Comparison of ENCODE assay signal across 28 mouse cellular contexts in the genomic region with DNA sequence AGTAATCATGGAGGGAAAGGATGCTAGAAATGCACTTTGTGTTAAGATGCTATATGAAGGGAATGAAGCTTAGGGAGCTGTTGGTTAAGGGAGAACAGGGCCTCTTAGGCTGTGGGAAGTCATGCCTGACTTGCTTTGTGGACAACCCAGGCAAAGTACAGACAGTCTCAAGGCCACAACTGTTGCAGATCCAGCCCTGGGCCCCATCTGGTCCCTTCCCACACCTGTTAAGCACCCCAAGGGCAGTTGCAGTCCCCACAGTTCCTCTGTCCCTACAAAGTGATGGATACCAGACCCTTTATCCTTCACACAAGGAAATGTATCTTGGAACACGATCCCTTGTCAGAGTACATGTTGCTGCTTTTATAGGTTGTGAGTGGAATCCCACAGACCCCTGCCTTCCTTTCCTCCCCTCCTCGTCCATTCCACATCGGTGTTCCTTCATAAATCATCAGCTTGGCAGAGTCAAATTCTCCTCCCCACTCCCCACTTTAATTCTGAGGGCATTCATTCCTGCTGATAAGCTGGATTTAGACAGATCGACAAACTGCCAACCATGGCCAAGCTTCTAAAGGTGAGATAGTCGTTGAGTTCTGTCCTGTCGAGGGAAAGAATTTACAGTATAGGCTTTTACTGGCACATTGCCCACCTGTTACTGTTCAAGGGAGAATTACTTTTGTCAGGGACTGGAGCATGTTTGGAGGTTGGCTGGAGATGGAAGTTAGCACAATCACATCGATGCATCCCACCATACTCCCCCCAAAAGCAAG.
DNase-seq lines count a peak whose midpoint lies in the region; ATAC-seq and TF ChIP-seq lines count a peak whose summit lies in the region.
"Had no signal": no experiment of that assay in that cellular context is flagged by ENCODE, and none has a peak within 500 bp of the region (broad histone marks: within the 10 kb centered on the region; RNA-seq: fewer than 3 reads in every experiment).

No protein-coding gene starts in this region.

- WGBS in heart, embryonic 11.5 days (ENCODE audit: insufficient replicate concordance) = 46% methylated on average over 7 of the region's 7 CpGs
- WGBS in heart, adult 2 months = 47% methylated on average over 7 of the region's 7 CpGs
- WGBS in limb, embryonic 11.5 days = 57% methylated on average over 7 of the region's 7 CpGs
- 73% methylated on average over 7 of the region's 7 CpGs for WGBS in limb, embryonic 10.5 days
- WGBS in limb, embryonic 12.5 days = 41% methylated on average over 7 of the region's 7 CpGs
- WGBS in stomach, embryonic 15.5 days = 41% methylated on average over 7 of the region's 7 CpGs

- intact Hi-C loops in heart, adult 2 months (cut with DNase I) = no loop called here

- H3K4me2 ChIP-seq in heart, embryonic 11.5 days = no peak overlapping the region
- H3K4me2 ChIP-seq in limb, embryonic 11.5 days (ENCODE audit: low read depth, severe bottlenecking) = no peak overlapping the region
- no peak overlapping the region for H3K4me2 ChIP-seq in limb, embryonic 12.5 days
- H3K4me2 ChIP-seq in stomach, embryonic 15.5 days = no peak overlapping the region
- H3K4me2 ChIP-seq: hindbrain, embryonic 12.5 days; kidney, embryonic 15.5 days; liver, embryonic 12.5 days; midbrain, embryonic 13.5 days; neural tube, embryonic 13.5 days had no signal

- ATAC-seq in heart, embryonic 11.5 days (replicated peaks; ENCODE audit: insufficient number of reproducible peaks, low FRiP score, low TSS enrichment) = no peak
- ATAC-seq in limb, embryonic 11.5 days (ENCODE audit: insufficient number of reproducible peaks, low FRiP score, low TSS enrichment, low read depth) = 0 out of 2 replicates have a peak, but pooled peaks have one; percentile 44
- no peak; the same call in 1 of the 2 replicates for ATAC-seq in limb, embryonic 12.5 days (ENCODE audit: insufficient number of reproducible peaks, insufficient read depth, low FRiP score, low TSS enrichment, low read depth)
- ATAC-seq in stomach, embryonic 15.5 days (ENCODE audit: insufficient read depth, low FRiP score, low read depth) = peak; percentile 48; the same call in 1 of the 2 replicates
- ATAC-seq: forebrain, embryonic 14.5 days; hindbrain, postnatal 0 days; liver, embryonic 12.5 days; liver, postnatal 0 days; lung, postnatal 0 days; midbrain, embryonic 13.5 days had no signal

- no peak for TF ChIP-seq CTCF in heart, adult 2 months (IDR thresholded peaks at IDR 0.05)

- peaks cover 27% of the 10 kb centered on the region for H3K4me1 ChIP-seq in heart, embryonic 11.5 days (ENCODE audit: control insufficient read depth, insufficient read depth, low read length)
- H3K4me1 ChIP-seq in heart, adult 2 months (ENCODE audit: control insufficient read depth, insufficient read depth, low read length) = peaks cover 2% of the 10 kb centered on the region
- H3K4me1 ChIP-seq in limb, embryonic 11.5 days (ENCODE audit: control insufficient read depth, insufficient read depth, low read length) = no peaks in the 10 kb centered on the region
- H3K4me1 ChIP-seq in limb, embryonic 10.5 days = peaks cover 19% of the 10 kb centered on the region
- H3K4me1 ChIP-seq in limb, embryonic 12.5 days (replicated peaks) = peaks cover 26% of the 10 kb centered on the region
- H3K4me1 ChIP-seq in stomach, embryonic 15.5 days = 0 out of 2 replicates have a peak, but pooled peaks cover 4% of the 10 kb centered on the region
- H3K4me1 ChIP-seq: hindbrain, embryonic 12.5 days; liver, embryonic 12.5 days; midbrain, embryonic 13.5 days; neural tube, embryonic 13.5 days had no signal

- H3K9me3 ChIP-seq in heart, embryonic 11.5 days (replicated peaks; ENCODE audit: control insufficient read depth, low read length) = no peaks in the 10 kb centered on the region
- no peaks in the 10 kb centered on the region; the same call in 1 of the 2 replicates for H3K9me3 ChIP-seq in limb, embryonic 11.5 days (ENCODE audit: control insufficient read depth, low read length)
- H3K9me3 ChIP-seq in limb, embryonic 10.5 days (replicated peaks) = no peaks in the 10 kb centered on the region; the same call in 1 of the 2 replicates
- peaks cover 9% of the 10 kb centered on the region for H3K9me3 ChIP-seq in limb, embryonic 12.5 days
- H3K9me3 ChIP-seq in stomach, embryonic 15.5 days = no peaks in the 10 kb centered on the region
- H3K9me3 ChIP-seq: hindbrain, embryonic 12.5 days; kidney, embryonic 15.5 days; midbrain, embryonic 13.5 days had no signal

- H3K4me3 ChIP-seq in heart, embryonic 11.5 days (ENCODE audit: low read depth, low read length) = no peak overlapping the region
- H3K4me3 ChIP-seq in heart, adult 2 months = no peak overlapping the region
- no peak overlapping the region for H3K4me3 ChIP-seq in limb, embryonic 11.5 days (ENCODE audit: low read depth, low read length)
- no peak overlapping the region for H3K4me3 ChIP-seq in limb, embryonic 10.5 days
- no peak overlapping the region for H3K4me3 ChIP-seq in limb, embryonic 12.5 days (replicated peaks)
- no peak overlapping the region for H3K4me3 ChIP-seq in stomach, embryonic 15.5 days (replicated peaks)
- H3K4me3 ChIP-seq: hindbrain, embryonic 12.5 days; kidney, embryonic 15.5 days; layer of hippocampus, adult 2 months; left cerebral cortex, adult 2 months; liver, embryonic 12.5 days; midbrain, embryonic 13.5 days; neural tube, embryonic 13.5 days had no signal

- peak overlapping the region; percentile 22; the same call in 1 of the 2 replicates for H3K27ac ChIP-seq in heart, embryonic 11.5 days (ENCODE audit: low read depth, low read length)
- no peak overlapping the region for H3K27ac ChIP-seq in heart, adult 2 months
- H3K27ac ChIP-seq in limb, embryonic 11.5 days (replicated peaks; ENCODE audit: low read depth, low read length) = no peak overlapping the region
- no peak overlapping the region for H3K27ac ChIP-seq in limb, embryonic 10.5 days
- H3K27ac ChIP-seq in limb, embryonic 12.5 days = peak overlapping the region; percentile 59; the same call in 1 of the 2 replicates
- peak overlapping the region; percentile 48 for H3K27ac ChIP-seq in stomach, embryonic 15.5 days
- H3K27ac ChIP-seq: hindbrain, embryonic 12.5 days; hindbrain, postnatal 0 days; kidney, embryonic 15.5 days; layer of hippocampus, adult 2 months; left cerebral cortex, adult 2 months; liver, embryonic 12.5 days; macrophage; midbrain, embryonic 13.5 days; neural tube, embryonic 13.5 days had no signal

- H3K9ac ChIP-seq in heart, embryonic 11.5 days (ENCODE audit: low read depth, low read length) = no peak overlapping the region
- no peak overlapping the region for H3K9ac ChIP-seq in heart, adult 2 months (ENCODE audit: low read depth, low read length)
- no peak overlapping the region for H3K9ac ChIP-seq in limb, embryonic 11.5 days (ENCODE audit: low read length)
- no peak overlapping the region for H3K9ac ChIP-seq in limb, embryonic 12.5 days (replicated peaks)
- H3K9ac ChIP-seq in stomach, embryonic 15.5 days = no peak overlapping the region
- H3K9ac ChIP-seq: hindbrain, embryonic 12.5 days; kidney, embryonic 15.5 days; liver, embryonic 12.5 days; liver, postnatal 0 days; midbrain, embryonic 13.5 days; neural tube, embryonic 13.5 days had no signal

- no peaks in the 10 kb centered on the region; the same call in 1 of the 2 replicates for H3K79me2 ChIP-seq in heart, adult 2 months (replicated peaks; ENCODE audit: control insufficient read depth, insufficient read depth, low read length)

- no peak for TF ChIP-seq EP300 in heart, adult 2 months (IDR thresholded peaks at IDR 0.05; ENCODE audit: insufficient read depth, low read depth, low read length)

- DNase-seq in heart, adult 2 months = no peak
- no peak for DNase-seq in limb, embryonic 11.5 days (ENCODE audit: low spot score)
- DNase-seq in limb, embryonic 10.5 days (ENCODE audit: low spot score) = no peak
- DNase-seq in adrenal gland, adult 18-20 months (ENCODE audit: low spot score in 2 of 2) = no peak
- DNase-seq: adrenal gland, adult 2 months; cerebellum, adult 2 months; cerebellum, postnatal 25 days; gastrocnemius, postnatal 14 days; heart, postnatal 10 days; kidney, adult 18-20 months; kidney, postnatal 36 days; liver, postnatal 0 days; thymus, adult 18-20 months; thymus, postnatal 25 days had no signal

- no peaks in the 10 kb centered on the region for H3K36me3 ChIP-seq in heart, embryonic 11.5 days (ENCODE audit: control insufficient read depth, insufficient read depth, low read length)
- H3K36me3 ChIP-seq in heart, adult 2 months (ENCODE audit: control insufficient read depth, insufficient read depth, low read length) = no peaks in the 10 kb centered on the region
- H3K36me3 ChIP-seq in limb, embryonic 11.5 days (ENCODE audit: control insufficient read depth, insufficient read depth, low read length) = no peaks in the 10 kb centered on the region
- H3K36me3 ChIP-seq in limb, embryonic 10.5 days = no peaks in the 10 kb centered on the region
- H3K36me3 ChIP-seq in limb, embryonic 12.5 days = no peaks in the 10 kb centered on the region
- no peaks in the 10 kb centered on the region for H3K36me3 ChIP-seq in stomach, embryonic 15.5 days
- H3K36me3 ChIP-seq: hindbrain, embryonic 12.5 days; kidney, embryonic 15.5 days; liver, embryonic 12.5 days; midbrain, embryonic 13.5 days; neural tube, embryonic 13.5 days had no signal

- H3K27me3 ChIP-seq in heart, embryonic 11.5 days (ENCODE audit: control insufficient read depth, insufficient read depth, low read length) = no peaks in the 10 kb centered on the region
- H3K27me3 ChIP-seq in heart, adult 2 months (ENCODE audit: control insufficient read depth, insufficient read depth, low read length) = no peaks in the 10 kb centered on the region
- no peaks in the 10 kb centered on the region for H3K27me3 ChIP-seq in limb, embryonic 11.5 days (ENCODE audit: control insufficient read depth, insufficient read depth, low read length)
- no peaks in the 10 kb centered on the region for H3K27me3 ChIP-seq in limb, embryonic 10.5 days (ENCODE audit: low read depth, poor library complexity, severe bottlenecking)
- H3K27me3 ChIP-seq in limb, embryonic 12.5 days = no peaks in the 10 kb centered on the region
- H3K27me3 ChIP-seq in stomach, embryonic 15.5 days (replicated peaks) = no peaks in the 10 kb centered on the region
- H3K27me3 ChIP-seq: hindbrain, embryonic 12.5 days; kidney, embryonic 15.5 days; liver, embryonic 12.5 days; midbrain, embryonic 13.5 days; neural tube, embryonic 13.5 days had no signal

- TF ChIP-seq POLR2A in heart, adult 2 months (IDR thresholded peaks at IDR 0.05; ENCODE audit: insufficient read depth, low read depth, low read length) = no peak

Comparison
In these comparisons a context has a peak if more than half of its experiments do, and no peak if none do; other contexts are left out.
1. ATAC-seq: peak in limb, embryonic 11.5 days (single experiment) and stomach, embryonic 15.5 days (single experiment); none in heart, embryonic 11.5 days (single experiment) and limb, embryonic 12.5 days (single experiment).
2. H3K27ac ChIP-seq: peak in heart, embryonic 11.5 days (single experiment), limb, embryonic 12.5 days (single experiment) and stomach, embryonic 15.5 days (single experiment); none in heart, adult 2 months (single experiment), limb, embryonic 11.5 days (single experiment) and limb, embryonic 10.5 days (single experiment).